Mouse (Mus musculus): Measurements from ENCODE around the gene Shf. TPM values are rescaled to one million over a fixed set of nuclear protein-coding genes. Genes with fewer than 3 reads are reported as not detected.
A peak's percentile ranks its signal among the peaks of the same experiment; 100 is the strongest.

Gene Shf
- polyA plus RNA-seq, 1 experiment from 2014 or later, result 1.2 TPM

DNA sequence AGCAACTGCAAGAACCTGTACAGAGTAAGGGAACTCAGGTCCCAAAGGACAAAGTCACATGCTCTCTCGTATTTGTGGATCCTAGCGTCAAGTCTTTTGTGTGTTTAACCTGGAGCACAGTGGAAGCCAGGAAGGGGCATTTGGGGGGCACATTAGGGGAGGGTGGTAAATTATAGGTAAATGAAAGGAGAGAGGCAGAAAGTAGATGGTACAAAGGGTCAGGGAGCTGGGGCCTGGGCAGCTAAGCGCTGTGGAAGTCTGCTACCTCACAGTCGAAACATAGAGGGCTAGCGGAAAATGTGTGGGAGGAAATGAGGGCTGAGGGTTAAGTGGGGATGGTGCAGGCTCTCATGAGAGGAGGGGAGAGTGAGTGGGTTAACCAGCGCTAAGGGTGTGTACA is 13.2 kb upstream of the Shf start:
- Histone ChIP-seq H3K9me3 (ENCODE audit: low read length) (no peaks in the 10 kb centered on the region), H3K36me3 (replicated peaks; ENCODE audit: insufficient read depth, low read length) (no peaks in the 10 kb centered on the region), H3K4me2 (ENCODE audit: low read depth, low read length) (no peak overlapping the region), H3K27ac (ENCODE audit: low read depth) (no peak overlapping the region), H3K9ac (replicated peaks) (no peak overlapping the region), H3K4me1 (ENCODE audit: insufficient read depth) (peaks cover 9% of the 10 kb centered on the region), H3K4me3 (ENCODE audit: low read depth, low read length) (no peak overlapping the region), H3K27me3 (ENCODE audit: insufficient read depth, low read length) (no peaks in the 10 kb centered on the region)
- ATAC-seq, result no peak
- no peak for DNase-seq
- TF ChIP-seq CTCF (IDR thresholded peaks at IDR 0.05; ENCODE audit: low read depth) (no peak), EP300 (IDR thresholded peaks at IDR 0.05; ENCODE audit: low read depth) (no peak)
- 69% methylated on average over 6 of the region's 6 CpGs for WGBS (ENCODE audit: insufficient replicate concordance)

- no peaks in the 10 kb centered on the region for H3K36me3 ChIP-seq (replicated peaks; ENCODE audit: insufficient read depth, low read length)
- no peak for TF ChIP-seq CTCF (IDR thresholded peaks at IDR 0.05; ENCODE audit: low read depth)
- no peak for TF ChIP-seq EP300 (IDR thresholded peaks at IDR 0.05; ENCODE audit: low read depth)
- no peak overlapping the region for H3K27ac ChIP-seq (ENCODE audit: low read depth)
Observed at GRCm38 (mm10) chr2:122381329-122382103, 12.6 kb upstream of the Shf start.

DNA sequence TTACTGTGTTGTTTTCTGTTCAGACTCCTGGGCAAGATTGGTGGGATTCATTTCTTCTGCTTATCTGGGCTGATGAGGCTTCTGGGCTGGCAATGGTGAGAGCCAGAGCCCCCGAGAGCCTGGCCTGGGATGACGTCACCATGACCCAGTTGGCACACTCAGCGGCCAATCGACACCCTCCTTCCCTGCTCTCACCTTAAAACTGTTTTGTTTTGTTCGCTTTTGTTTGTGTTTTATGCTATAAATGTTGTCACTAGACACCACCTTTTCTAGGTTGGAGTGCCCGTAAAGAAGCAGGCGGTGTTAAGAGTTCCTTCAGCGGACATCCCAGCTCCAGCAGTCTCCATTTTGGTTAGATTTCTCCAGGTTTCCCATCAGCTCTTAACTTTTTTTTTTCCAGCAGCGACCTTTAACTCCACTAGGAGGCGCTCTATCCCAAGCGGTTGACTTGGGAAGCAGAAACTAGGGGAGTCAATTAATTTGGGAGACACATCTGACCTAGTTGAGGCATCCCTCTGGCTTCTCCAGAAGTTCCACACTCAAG is 11.9 kb upstream of the Shf start:
- ATAC-seq (no peak), DNase-seq (peak; percentile 63)
- 7% methylated on average over 11 of the region's 11 CpGs for WGBS (ENCODE audit: insufficient replicate concordance)
- Histone ChIP-seq H3K36me3 (replicated peaks; ENCODE audit: insufficient read depth, low read length) (no peaks in the 10 kb centered on the region), H3K4me1 (ENCODE audit: insufficient read depth) (peaks cover 11% of the 10 kb centered on the region), H3K4me2 (ENCODE audit: low read depth, low read length) (peak overlapping the region; percentile 74), H3K9ac (replicated peaks) (0 out of 2 replicates have a peak overlapping the region, but pooled peaks have one; percentile 21), H3K27me3 (ENCODE audit: insufficient read depth, low read length) (no peaks in the 10 kb centered on the region), H3K27ac (ENCODE audit: low read depth) (no peak overlapping the region), H3K4me3 (ENCODE audit: low read depth, low read length) (peak overlapping the region; percentile 34), H3K9me3 (ENCODE audit: low read length) (no peaks in the 10 kb centered on the region)
- TF ChIP-seq CTCF (IDR thresholded peaks at IDR 0.05; ENCODE audit: low read depth) (peak; percentile 86), EP300 (IDR thresholded peaks at IDR 0.05; ENCODE audit: low read depth) (no peak)

More at GRCm38 (mm10) chr2:122381329-122382103, 12.6 kb upstream of the Shf start:
- ATAC-seq (no peak), DNase-seq (no peak)
- WGBS (ENCODE audit: insufficient replicate concordance), result 56% methylated on average over 16 of the region's 16 CpGs
- Histone ChIP-seq H3K9me3 (ENCODE audit: low read length) (no peaks in the 10 kb centered on the region), H3K4me2 (ENCODE audit: low read depth, low read length) (no peak overlapping the region), H3K4me3 (ENCODE audit: low read depth, low read length) (no peak overlapping the region), H3K27me3 (ENCODE audit: insufficient read depth, low read length) (no peaks in the 10 kb centered on the region), H3K4me1 (ENCODE audit: insufficient read depth) (peaks cover 9% of the 10 kb centered on the region), H3K9ac (replicated peaks) (no peak overlapping the region)

DNA sequence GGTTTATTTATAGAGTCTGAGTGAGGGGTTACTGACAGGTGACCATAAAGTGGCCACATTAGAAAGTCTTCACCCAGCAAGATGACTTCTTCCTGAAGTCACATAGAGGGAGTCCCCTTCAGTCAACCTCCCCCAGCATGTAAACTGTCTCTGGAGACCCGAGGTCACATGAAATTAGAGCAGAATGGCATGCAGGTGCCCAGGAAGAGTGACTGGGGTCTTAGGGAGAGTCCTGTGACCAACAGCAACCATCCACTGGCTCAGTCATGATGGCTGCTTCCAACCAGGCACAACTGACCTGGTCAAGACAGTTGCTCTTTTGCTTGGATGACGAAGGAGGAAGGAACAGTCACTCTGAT is 10.3 kb upstream of the Shf start:
- no peaks in the 10 kb centered on the region for H3K9me3 ChIP-seq (ENCODE audit: low read length)
- DNase-seq (no peak), ATAC-seq (no peak)
- H3K36me3 ChIP-seq (replicated peaks; ENCODE audit: insufficient read depth, low read length), result no peaks in the 10 kb centered on the region
- H3K9ac ChIP-seq (replicated peaks), result no peak overlapping the region
- no peak overlapping the region for H3K27ac ChIP-seq (ENCODE audit: low read depth)
- H3K4me3 ChIP-seq (ENCODE audit: low read depth, low read length), result no peak overlapping the region
- TF ChIP-seq CTCF (IDR thresholded peaks at IDR 0.05; ENCODE audit: low read depth), result no peak
- 41% methylated on average over 2 of the region's 2 CpGs for WGBS (ENCODE audit: insufficient replicate concordance)
- no peak overlapping the region for H3K4me2 ChIP-seq (ENCODE audit: low read depth, low read length)
- H3K4me1 ChIP-seq (ENCODE audit: insufficient read depth), result peaks cover 12% of the 10 kb centered on the region
- no peaks in the 10 kb centered on the region for H3K27me3 ChIP-seq (ENCODE audit: insufficient read depth, low read length)

- TF ChIP-seq CTCF (IDR thresholded peaks at IDR 0.05; ENCODE audit: low read depth) (peak; percentile 71), EP300 (IDR thresholded peaks at IDR 0.05; ENCODE audit: low read depth) (no peak)
- H3K9me3 ChIP-seq (ENCODE audit: low read length), result no peaks in the 10 kb centered on the region
- no peak overlapping the region for H3K9ac ChIP-seq (replicated peaks)
- peak overlapping the region; percentile 73 for H3K4me2 ChIP-seq (ENCODE audit: low read depth, low read length)
- H3K27me3 ChIP-seq (ENCODE audit: insufficient read depth, low read length), result no peaks in the 10 kb centered on the region
- WGBS (ENCODE audit: insufficient replicate concordance), result 21% methylated on average over 8 of the region's 8 CpGs
- no peak for ATAC-seq
- H3K27ac ChIP-seq (ENCODE audit: low read depth), result no peak overlapping the region
- no peaks in the 10 kb centered on the region for H3K36me3 ChIP-seq (replicated peaks; ENCODE audit: insufficient read depth, low read length)
- peaks cover 12% of the 10 kb centered on the region for H3K4me1 ChIP-seq (ENCODE audit: insufficient read depth)
- no peak for DNase-seq
- H3K4me3 ChIP-seq (ENCODE audit: low read depth, low read length), result peak overlapping the region; percentile 68
Observed at GRCm38 (mm10) chr2:122378421-122379291, 9.7 kb upstream of the Shf start.

- WGBS (ENCODE audit: insufficient replicate concordance), result 2% methylated on average over 26 of the region's 26 CpGs
- peaks cover 12% of the 10 kb centered on the region for H3K4me1 ChIP-seq (ENCODE audit: insufficient read depth)
- H3K4me2 ChIP-seq (ENCODE audit: low read depth, low read length), result peak overlapping the region; percentile 73
- peak overlapping the region; percentile 68 for H3K4me3 ChIP-seq (ENCODE audit: low read depth, low read length)
- no peaks in the 10 kb centered on the region for H3K27me3 ChIP-seq (ENCODE audit: insufficient read depth, low read length)
- DNase-seq (peak; percentile 86), ATAC-seq (peak; percentile 77)
- no peaks in the 10 kb centered on the region for H3K9me3 ChIP-seq (ENCODE audit: low read length)
- peak overlapping the region; percentile 84 for H3K27ac ChIP-seq (ENCODE audit: low read depth)
- peak overlapping the region; percentile 67 for H3K9ac ChIP-seq (replicated peaks)
- H3K36me3 ChIP-seq (replicated peaks; ENCODE audit: insufficient read depth, low read length), result no peaks in the 10 kb centered on the region
- TF ChIP-seq CTCF (IDR thresholded peaks at IDR 0.05; ENCODE audit: low read depth) (no peak; the same call in 1 of the 2 replicates), EP300 (IDR thresholded peaks at IDR 0.05; ENCODE audit: low read depth) (no peak)
Observed at GRCm38 (mm10) chr2:122377751-122378246, 8.8 kb upstream of the Shf start.
